Mouse (Mus musculus): Measurements from ENCODE around the gene 4930407I10Rik. TPM values are rescaled to one million over a fixed set of nuclear protein-coding genes. Genes with fewer than 3 reads are reported as not detected.

4930407I10Rik gene
- total RNA-seq, 1 experiment from 2014 or later: not detected

GRCm38 (mm10) chr15:82052544-82052943, 6.4 kb upstream of the 4930407I10Rik start:
- no peak for DNase-seq

GRCm38 (mm10) chr15:82063909-82064308, 5.0 kb downstream of the 4930407I10Rik start:
- no peak for DNase-seq

- DNase-seq: peak; percentile 85
Measured at GRCm38 (mm10) chr15:82065511-82065910, 6.6 kb downstream of the 4930407I10Rik start.

- DNase-seq: no peak
Measured at GRCm38 (mm10) chr15:82069898-82070297, 10.9 kb downstream of the 4930407I10Rik start, which contains the start of gene Mei1. Gene Mei1, plus strand, starts transcription at chr15:82069996.

GRCm38 (mm10) chr15:82071816-82072469, 13.0 kb downstream of the 4930407I10Rik start:
- no peak for DNase-seq

GRCm38 (mm10) chr15:82073490-82073889, 14.5 kb downstream of the 4930407I10Rik start:
- DNase-seq: no peak

- DNase-seq: no peak
Measured at GRCm38 (mm10) chr15:82079883-82080282, 20.9 kb downstream of the 4930407I10Rik start.

GRCm38 (mm10) chr15:82081161-82081560, 22.2 kb downstream of the 4930407I10Rik start:
- DNase-seq: peak; percentile 46

- DNase-seq: no peak
Measured at GRCm38 (mm10) chr15:82085606-82086005, 26.7 kb downstream of the 4930407I10Rik start.

GRCm38 (mm10) chr15:82086131-82086530, 27.2 kb downstream of the 4930407I10Rik start:
- DNase-seq: peak; percentile 44

GRCm38 (mm10) chr15:82087266-82087665, 28.3 kb downstream of the 4930407I10Rik start:
- no peak for DNase-seq

- peak; percentile 24 for DNase-seq
Measured at GRCm38 (mm10) chr15:82091061-82091460, 32.1 kb downstream of the 4930407I10Rik start.

GRCm38 (mm10) chr15:82106953-82107555, 48.1 kb downstream of the 4930407I10Rik start:
- peak; percentile 85 for DNase-seq

Other genes with a start within 250 kb of the 4930407I10Rik start
- 124 and 147 TPM in 2 replicates for gene Tob2, start 200.4 kb upstream of the 4930407I10Rik start, total RNA-seq (2021)
- gene Phf5a, start 187.2 kb upstream of the 4930407I10Rik start, total RNA-seq (2021): 63.4 and 65.5 TPM in 2 replicates
- 2,377 and 2,604 TPM in 2 replicates for gene Aco2, start 186.8 kb upstream of the 4930407I10Rik start, total RNA-seq (2021)
- gene Polr3h, start 132.9 kb upstream of the 4930407I10Rik start, total RNA-seq (2021): 18.7 and 23.0 TPM in 2 replicates
- 15.7 and 17.3 TPM in 2 replicates for gene Csdc2, start 122.4 kb upstream of the 4930407I10Rik start, total RNA-seq (2021)
- 78.7 and 99.0 TPM in 2 replicates for gene Pmm1, start 98.2 kb upstream of the 4930407I10Rik start, total RNA-seq (2021)
- not detected in 2 replicates for gene 1700029P11Rik, start 78.6 kb upstream of the 4930407I10Rik start, total RNA-seq (2021)
- 120 and 140 TPM in 2 replicates for gene Xrcc6, start 71.3 kb upstream of the 4930407I10Rik start, total RNA-seq (2021)
- 68.4 and 74.8 TPM in 2 replicates for gene Desi1, start 25.3 kb upstream of the 4930407I10Rik start, total RNA-seq (2021)
- gene Snu13, start 11.6 kb upstream of the 4930407I10Rik start, total RNA-seq (2021): 79.0 and 82.3 TPM in 2 replicates
- 1.8 and 2.1 TPM in 2 replicates for gene Mei1, start 10.8 kb downstream of the 4930407I10Rik start, total RNA-seq (2021)
- gene Ccdc134, start 68.8 kb downstream of the 4930407I10Rik start, total RNA-seq (2021): 6.6 and 12.1 TPM in 2 replicates
- 46.9 and 49.2 TPM in 2 replicates for gene Srebf2, start 88.0 kb downstream of the 4930407I10Rik start, total RNA-seq (2021)
- gene Shisa8, start 153.7 kb downstream of the 4930407I10Rik start, total RNA-seq (2021): 0.44 and 1.1 TPM in 2 replicates
- gene Tnfrsf13c, start 165.2 kb downstream of the 4930407I10Rik start, total RNA-seq (2021): 1.0 and 6.8 TPM in 2 replicates
- gene Cenpm, start 185.6 kb downstream of the 4930407I10Rik start, total RNA-seq (2021): 10.9 and 12.2 TPM in 2 replicates
- 0.49 and 0.74 TPM in 2 replicates for gene 1500009C09Rik, start 193.2 kb downstream of the 4930407I10Rik start, total RNA-seq (2021)
- gene Sept3, start 215.7 kb downstream of the 4930407I10Rik start, total RNA-seq (2021): 6.0 and 6.1 TPM in 2 replicates
- not detected in 2 replicates for gene Wbp2nl, start 239.8 kb downstream of the 4930407I10Rik start, total RNA-seq (2021)